Mouse (Mus musculus) lung, postnatal 36 days (tissue): ENCODE measurements around the gene Wdr93.
"Not testable (repeated sequence)": the region's sequence is repeated elsewhere in the genome, so short reads cannot be mapped to it uniquely, and the experiment has no call there.

Experiments used
- DNase-seq: peaks from one replicate; pipeline ENCODE4 v3.0.0; 2022; ENCODE audit warnings: mixed read lengths

The Wdr93 gene

DNA sequence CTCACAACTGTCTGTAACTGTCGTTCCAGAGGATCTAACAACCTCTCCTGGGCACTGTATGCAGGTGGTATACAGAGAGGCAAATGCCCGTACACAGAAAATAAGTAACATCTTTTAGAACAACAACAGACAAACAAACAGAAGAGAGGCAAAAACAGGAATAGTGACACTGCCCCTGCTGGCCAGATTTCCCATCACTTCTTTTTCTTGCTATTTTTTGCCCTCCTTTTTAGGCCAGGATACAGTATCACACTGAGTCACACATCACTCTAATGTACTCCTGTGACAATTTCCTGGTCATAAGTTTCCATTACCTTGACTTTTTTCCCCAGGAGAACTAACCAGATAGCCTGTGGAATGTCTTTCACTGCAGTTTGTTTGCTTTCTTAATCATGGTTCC is 13.4 kb downstream of the Wdr93 start:
- no peak for DNase-seq

DNA sequence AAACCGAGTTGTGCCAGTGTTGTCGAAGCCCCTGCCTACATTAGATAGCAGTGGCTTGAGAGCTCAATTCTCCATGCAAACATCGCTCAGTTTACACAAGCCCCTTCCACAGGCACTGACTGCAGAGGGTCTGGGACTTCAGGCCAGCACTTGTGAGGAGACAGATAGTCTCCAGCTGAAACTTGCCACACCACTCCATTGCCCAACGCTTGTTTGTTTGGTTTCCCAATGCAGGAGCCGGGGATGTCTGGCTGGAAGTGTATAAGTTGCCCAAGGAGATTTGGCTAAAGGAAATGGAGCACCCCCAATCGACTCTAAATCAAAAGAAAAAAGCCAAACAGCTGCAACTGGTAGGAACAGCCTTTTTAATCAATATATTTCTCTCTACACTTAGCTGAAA is 15.2 kb downstream of the Wdr93 start:
- peak; percentile 68 for DNase-seq

GRCm38 (mm10) chr7:79759766-79760165 is 16.8 kb downstream of the Wdr93 start:
- DNase-seq = no peak

GRCm38 (mm10) chr7:79761124-79761876 is 18.3 kb downstream of the Wdr93 start:
- no peak for DNase-seq

- no peak for DNase-seq
Measured at GRCm38 (mm10) chr7:79762106-79762505, 19.1 kb downstream of the Wdr93 start.

DNA sequence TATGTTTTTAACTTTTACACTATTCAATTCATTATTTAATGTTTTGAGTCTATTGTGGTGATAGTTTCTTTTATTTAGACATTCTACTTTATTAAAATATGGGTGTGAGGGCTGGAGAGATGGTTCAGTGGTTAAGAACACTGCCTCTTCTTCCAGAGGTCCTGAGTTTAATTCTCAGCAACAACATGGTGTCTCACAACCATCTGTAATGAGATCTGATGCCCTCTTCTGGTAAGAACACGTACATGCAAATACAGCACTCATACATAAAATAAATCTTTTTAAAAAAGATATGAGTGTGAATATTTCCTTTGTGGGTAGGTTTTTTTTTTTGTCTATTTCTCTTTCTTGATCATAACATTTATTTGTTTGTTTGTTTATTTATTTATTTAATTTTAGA is 23.0 kb downstream of the Wdr93 start:
- DNase-seq = no peak

GRCm38 (mm10) chr7:79769664-79770063 is 26.7 kb downstream of the Wdr93 start:
- DNase-seq = no peak

GRCm38 (mm10) chr7:79771561-79772512 is 28.9 kb downstream of the Wdr93 start:
- DNase-seq = no peak

DNA sequence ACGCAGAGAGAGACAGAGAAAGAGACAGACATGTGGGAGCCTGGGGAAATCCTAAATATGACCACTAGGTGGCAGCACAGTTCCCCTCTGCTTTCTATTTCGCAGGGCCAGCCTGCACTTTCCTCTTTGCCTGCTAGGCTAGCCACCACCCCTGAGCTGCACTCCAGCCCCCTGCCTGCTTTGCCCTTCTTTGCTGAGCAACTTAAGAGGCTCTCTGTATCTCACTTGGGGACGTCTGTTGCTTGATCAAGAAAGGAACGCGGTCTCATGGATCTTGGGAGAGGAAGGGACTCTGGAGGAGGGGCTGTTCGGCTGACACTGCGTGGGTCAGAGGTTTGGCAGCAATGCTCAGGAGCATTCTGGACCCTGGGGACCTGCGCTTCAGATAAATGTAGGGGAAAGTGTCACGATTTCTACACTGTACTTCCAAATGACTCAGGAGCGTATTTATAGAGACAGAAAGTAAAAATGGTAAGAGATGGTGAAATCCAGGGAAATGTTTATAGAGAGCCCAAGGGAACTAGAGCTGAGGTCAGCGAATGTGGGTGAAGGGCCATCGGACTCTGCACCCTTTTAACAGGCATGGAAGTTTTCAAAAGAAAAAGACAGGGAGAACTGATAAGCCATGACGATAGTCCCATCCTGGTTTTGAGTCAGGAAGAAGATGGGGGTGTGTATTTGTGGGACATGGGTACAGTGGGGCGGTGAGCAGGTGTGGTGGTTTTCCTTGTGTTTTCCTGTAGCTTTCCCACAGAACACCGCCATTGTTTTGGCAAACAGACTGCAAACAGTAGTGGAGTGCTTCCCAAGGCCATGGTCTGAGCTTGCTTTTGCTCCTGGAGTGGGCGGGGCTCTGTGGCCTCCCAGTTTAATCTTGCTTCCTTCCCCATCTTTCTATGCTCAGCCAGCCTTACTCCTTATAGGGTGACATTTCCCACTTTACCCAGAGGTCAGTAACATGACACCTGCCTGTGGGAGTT is 38.0 kb downstream of the Wdr93 start:
- peak; percentile 85 for DNase-seq

DNA sequence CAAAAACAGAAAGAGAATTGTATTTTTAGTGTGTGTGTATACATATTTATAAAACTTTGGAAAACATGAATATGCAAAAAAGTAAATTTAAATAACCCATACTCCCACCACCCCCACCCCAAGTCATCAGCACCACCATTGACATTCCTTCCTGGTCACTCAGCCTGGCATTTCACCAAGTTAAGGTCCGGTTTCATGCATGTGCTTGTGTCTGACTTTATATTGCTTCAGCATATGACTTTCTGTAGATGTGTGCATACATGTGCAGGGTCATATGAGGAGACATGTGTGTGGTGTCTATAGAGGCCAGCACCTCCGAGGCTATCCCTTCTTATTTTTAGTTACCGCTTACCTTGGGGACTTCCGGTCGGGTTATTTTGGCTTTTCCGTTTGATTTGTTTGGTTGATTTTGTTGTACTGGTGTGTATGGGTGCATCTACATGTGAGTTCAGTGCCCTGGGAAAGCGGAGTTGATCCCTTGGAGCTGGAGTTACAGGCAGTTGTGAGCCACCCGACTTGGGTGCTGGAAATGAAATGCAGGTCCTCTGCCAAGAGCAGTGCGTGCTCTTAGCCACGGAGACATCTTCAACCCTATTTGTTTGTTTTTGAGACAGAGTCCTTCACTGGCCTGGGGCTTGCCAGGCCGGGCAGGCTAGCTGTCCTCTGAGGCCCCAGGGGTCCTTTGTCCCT is 39.0 kb downstream of the Wdr93 start:
- DNase-seq = no peak

DNA sequence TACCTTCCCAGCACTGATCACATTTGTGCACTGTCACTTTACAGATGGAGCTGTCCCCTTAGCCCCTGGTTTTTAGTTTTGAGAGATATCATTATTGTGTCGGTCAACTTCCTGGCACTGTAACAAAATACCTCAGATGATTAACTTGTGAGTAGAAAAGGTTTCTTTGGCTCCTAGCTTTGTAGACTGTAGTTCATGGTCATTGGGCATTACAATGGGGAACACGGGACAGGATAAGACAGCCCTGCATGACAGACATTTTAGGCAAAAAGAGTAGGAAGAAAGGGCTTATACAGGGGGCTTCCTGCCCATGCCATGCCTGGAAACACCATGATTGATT is 39.5 kb downstream of the Wdr93 start:
- DNase-seq = no peak

DNA sequence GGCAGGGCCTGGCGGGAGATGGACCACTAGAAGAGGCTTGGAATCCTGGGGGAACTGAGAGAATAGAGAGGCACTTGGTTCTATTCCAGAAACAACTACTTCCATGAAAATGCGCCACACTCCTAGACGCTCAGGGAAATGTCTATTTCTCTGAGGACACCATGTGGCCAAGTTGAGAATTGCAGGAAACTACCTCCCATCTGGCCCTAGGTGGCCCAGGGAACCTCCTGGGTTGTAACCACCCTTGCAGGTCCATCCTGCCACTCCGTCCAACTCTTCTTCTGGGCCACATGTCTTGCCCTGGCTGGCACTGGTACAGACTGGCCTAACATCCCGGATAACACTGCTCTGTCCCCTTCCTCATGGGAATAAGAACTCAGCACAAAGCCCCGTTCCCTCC is 43.3 kb downstream of the Wdr93 start:
- DNase-seq = peak; percentile 87

DNA sequence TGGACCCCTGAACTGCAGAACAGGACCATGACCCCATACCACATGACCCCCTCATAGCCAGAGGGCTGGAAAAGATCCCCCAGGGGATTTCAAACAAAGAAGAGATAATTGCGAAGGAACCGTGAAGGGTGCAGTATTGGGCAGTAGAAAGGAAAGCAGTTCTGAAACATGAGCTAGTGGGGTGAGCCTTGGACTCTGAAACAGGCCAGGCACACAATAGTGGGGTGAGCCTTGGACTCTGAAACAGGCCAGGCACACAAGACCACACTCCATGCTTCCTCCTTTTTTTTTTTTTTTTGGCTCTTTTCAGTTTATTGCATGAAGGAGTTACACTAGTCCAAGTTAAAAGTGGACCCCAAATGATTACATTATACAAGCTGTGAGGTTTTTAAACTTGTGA is 46.8 kb downstream of the Wdr93 start:
- DNase-seq = not testable (repeated sequence)

- DNase-seq = peak; percentile 36
Measured at GRCm38 (mm10) chr7:79792635-79793421, 49.9 kb downstream of the Wdr93 start.

DNA sequence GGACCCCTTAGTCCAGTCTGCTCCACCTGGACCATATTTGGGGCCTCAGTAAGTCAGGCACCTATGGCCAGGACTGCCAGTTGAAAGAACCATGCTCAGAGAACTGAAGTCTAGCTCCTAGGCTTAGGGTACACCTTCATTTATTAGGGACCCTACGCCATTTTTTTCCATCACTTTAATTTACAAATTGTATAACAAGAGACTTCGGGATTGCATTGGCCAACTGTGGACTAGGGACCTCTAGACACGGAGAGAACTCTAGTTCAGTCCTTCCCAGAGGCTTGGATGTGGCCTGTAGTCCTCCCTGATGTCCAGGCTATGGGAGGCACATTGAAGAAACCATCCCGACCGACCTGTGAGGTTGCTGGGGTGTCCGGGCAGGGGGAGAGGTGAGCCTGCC is 50.7 kb downstream of the Wdr93 start, which contains the start of gene Mesp1:
TSS of gene Mesp1 (minus strand) at position 101 of the 400 bp plus-strand sequence.
- DNase-seq = no peak

- no peak for DNase-seq
Measured at GRCm38 (mm10) chr7:79798606-79799005, 55.6 kb downstream of the Wdr93 start.

DNA sequence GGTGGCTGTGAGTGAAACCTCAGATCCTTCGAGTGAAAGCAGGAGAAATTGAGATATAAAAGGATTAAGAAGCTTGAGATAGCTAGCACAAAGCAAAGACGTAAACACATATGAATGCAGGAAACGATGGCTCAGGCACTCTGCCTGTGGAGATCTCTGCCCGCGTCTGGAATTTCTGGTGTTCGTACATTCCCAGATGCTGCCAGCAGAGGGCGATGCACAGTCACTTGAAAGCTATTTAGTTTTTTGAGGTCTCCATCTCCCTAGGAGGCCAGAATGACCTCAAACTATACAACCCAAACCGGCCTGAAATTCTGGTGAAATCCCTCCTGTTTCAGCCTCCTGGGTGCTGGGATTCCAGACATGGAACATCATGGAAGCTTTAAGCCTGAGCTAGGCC is 56.1 kb downstream of the Wdr93 start:
- peak; percentile 91 for DNase-seq

GRCm38 (mm10) chr7:79799506-79799905 is 56.5 kb downstream of the Wdr93 start:
- DNase-seq = no peak

DNA sequence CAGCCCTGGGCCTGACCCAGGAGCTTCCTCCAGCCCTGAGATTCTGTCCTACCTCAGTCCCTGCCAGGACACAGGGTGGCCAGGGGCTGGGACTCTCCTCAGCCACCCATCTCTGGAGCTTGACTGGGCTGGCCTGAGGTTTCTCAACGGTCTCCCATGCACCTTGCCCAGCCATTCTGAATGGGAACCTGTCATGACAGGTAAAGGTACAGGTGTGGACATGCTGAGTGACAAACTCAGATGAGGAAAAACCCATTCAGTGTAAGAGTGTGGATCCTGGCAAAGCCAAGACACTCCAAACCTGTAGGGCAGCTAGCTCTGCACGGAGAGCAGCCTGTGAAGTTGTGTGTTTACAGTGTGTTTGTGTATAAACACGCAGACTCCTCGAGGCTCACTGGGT is 57.4 kb downstream of the Wdr93 start:
- DNase-seq = no peak

DNA sequence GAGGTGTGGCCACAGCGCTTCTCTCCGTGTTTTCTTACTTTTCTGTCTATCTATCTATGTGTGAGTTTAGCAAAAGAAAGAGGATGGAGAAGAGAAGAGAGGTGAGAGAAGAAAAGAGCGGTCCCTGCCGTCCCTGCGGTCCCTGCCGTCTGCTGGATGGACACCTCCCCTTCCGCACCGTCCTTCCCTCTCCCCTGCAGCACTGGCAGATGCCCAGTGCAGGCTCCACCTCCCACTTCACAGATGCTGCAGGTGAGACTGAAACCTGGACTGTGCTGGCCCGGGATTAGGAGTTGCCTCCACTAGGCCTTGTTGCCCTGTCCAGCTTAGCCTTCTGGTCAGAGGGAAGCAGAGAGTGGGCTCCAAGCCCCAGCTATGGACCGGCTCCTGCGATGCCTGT is 58.4 kb downstream of the Wdr93 start:
- peak; percentile 78 for DNase-seq

- peak; percentile 61 for DNase-seq
Measured at GRCm38 (mm10) chr7:79802037-79802436, 59.1 kb downstream of the Wdr93 start.
